Mouse (Mus musculus) kidney, adult 18-20 months (tissue): ENCODE data around the gene Bdh2.

Experiments
- DNase-seq: peaks from one replicate; pipeline ENCODE4 v3.0.0; 2021

Bdh2 gene

DNA sequence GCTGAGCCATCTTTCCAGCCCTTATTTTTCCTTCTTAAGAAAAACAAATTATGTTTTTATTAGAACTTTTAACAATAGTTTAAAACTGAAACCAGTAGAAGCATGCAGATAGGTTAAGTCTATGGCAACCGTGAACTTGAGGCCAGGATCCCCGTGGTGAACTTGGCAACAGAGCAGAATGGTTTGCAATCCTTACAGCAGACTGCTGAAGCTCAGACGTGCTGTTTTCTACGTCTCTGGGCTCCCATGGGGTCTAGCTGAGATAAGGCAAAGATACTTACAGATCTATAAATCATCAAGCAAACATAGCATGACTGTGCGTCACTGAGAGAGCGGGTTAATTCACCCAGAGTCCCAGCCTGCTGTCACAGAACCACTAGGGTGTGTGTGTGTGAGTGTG lies 19.1 kb downstream of the Bdh2 start:
- DNase-seq: no peak

DNA sequence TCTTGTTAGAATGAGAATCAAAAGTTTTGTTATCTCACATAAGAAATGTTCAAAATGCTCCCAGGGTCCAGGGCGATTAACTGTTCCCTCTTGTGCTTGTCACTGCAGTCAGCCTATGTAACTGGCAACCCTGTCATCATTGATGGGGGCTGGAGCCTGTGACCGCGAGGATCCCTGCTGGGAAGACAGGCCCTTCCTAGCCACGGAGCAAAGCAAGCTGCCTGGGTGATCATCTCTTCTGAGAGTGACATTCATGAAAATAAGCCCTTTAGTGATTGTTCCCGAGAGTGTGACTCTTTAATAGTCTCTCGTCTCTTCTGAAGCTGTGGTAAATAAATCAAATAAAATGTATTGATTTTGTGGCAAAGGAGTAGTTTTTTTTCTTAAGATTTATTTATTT lies 23.0 kb downstream of the Bdh2 start:
- no peak for DNase-seq

DNA sequence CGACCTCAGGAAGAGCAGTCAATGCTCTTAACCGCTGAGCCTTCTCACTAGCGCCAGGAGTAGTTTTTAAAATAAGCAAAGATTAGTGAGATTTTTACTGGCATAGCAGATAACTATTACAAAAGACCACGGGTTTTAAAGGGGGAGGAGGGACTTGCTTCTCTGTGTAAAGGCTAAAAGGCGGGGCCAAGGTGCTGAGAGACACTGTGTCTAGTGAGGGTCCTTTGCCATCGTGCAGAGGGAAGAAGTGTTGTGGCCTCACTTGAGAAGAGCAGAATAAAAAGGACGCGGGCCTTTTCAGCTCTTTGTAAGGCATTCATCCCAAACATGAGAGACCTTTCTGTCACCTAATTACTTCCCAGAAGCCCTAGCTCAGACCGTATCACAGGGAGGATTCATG lies 23.5 kb downstream of the Bdh2 start:
- DNase-seq: no peak

GRCm38 (mm10) chr3:135307411-135308259 lies 26.6 kb downstream of the Bdh2 start, which contains the start of gene Slc9b2:
Slc9b2 (plus strand) TSS chr3:135307700.
- no peak for DNase-seq

DNA sequence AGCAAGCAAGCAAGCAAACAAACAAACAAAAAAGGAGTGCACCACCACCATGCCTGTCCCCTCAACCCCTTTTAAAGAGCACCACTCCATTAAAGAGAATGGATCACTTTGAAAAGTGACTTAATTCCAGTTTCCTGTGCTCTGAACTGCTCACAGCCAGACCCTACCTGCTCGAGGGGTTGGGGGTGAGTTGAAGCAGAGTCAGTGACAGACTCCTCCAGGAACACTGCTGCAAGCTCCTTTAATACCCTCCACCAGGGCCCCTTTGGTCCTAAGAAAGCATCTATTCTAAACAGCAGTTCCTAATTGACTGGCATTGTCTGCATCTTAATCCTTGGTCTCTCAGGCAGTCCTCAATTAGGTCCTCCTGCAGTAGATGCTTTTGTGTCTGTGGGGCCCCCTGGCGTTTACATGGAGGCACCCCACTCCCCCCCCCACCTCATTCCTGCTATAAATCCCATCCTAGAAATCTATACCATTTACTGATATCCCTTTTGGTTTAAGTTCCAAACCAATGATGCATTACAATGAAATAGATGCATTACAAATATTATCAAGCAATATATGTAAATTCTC lies 32.0 kb downstream of the Bdh2 start:
- DNase-seq: no peak

GRCm38 (mm10) chr3:135313727-135314126 lies 32.7 kb downstream of the Bdh2 start:
- no peak for DNase-seq

DNA sequence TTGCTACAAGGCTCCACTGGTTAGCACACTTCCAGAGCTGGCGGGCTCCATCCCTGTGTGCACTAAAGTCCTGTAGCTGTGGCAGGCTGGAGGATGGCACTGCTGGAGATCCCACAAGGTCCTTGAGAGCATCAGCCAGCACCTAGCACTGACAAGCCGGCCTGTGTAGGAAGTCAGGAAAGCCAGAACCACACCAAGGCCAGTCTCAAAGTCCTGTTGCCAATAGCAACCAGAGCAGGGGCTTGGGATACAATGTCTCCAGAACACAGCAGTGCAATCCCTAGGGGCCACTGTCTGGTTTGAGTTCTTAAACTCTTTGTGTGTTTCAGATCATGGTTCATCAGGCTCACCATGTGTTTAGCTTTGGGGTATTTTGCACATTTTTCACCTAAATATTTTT lies 33.8 kb downstream of the Bdh2 start:
- no peak for DNase-seq

- DNase-seq: no peak
Observed at GRCm38 (mm10) chr3:135315720-135316425, 34.9 kb downstream of the Bdh2 start.

DNA sequence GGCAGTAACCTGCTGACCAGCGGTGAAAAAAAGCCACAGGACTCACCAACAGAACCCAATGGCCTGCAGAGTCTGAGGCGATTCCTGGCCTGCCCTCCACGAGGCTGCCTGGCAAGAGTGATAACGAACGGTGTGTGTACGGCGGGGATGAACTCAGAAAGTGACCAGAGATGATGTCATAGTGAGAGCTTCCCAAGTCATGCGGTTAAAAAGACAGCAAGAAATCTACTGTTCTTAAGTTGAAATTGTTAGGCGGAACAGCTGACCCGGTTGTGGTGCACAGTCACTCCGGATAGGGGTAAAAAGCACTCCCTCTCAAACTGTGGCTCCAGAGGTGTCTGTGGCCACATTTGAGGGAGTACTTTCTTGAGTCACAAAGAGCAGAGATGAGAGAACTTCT lies 37.3 kb downstream of the Bdh2 start:
- DNase-seq: no peak

DNA sequence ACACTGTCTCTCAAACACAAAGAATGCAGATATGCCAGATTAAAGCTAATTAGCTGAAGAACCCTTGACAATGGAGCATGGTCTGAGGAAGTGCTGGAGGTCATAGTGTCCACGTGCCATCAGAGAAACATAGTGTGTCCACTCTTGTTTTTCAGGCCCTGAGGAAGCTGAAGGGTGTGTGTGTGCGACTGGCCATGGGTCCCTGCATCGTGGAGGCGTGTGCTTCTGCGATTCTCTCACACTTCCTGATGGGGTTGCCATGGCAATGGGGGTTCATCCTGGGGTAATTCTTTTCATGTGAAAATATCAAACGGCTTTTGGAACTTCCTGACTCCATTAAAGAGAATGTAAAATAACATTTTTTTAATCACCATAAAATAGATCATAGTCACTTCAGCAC lies 43.3 kb downstream of the Bdh2 start:
- DNase-seq: no peak

GRCm38 (mm10) chr3:135327176-135327575 lies 46.2 kb downstream of the Bdh2 start:
- no peak for DNase-seq

GRCm38 (mm10) chr3:135327601-135328000 lies 46.6 kb downstream of the Bdh2 start:
- no peak for DNase-seq

GRCm38 (mm10) chr3:135328560-135328959 lies 47.5 kb downstream of the Bdh2 start:
- DNase-seq: peak; percentile 75

DNA sequence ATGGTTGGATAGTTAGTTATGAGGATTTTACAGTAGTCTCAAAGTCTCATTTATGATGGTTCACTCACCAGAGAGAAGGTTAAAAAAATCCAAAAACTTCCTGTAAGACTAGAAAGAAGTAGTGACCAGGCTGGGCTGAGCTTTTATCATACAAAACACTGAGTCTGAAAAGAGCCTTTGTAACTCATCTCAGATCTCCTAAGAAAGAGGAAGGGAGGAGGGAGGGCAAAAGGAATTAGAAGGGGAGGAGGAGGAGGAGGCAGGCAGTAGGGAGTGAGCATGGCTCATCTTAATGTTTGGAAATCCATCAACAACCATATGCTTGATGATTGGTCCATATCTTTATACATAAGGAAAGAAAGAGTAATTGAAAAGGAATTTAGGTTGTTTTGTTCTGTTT lies 51.7 kb downstream of the Bdh2 start:
- DNase-seq: no peak

DNA sequence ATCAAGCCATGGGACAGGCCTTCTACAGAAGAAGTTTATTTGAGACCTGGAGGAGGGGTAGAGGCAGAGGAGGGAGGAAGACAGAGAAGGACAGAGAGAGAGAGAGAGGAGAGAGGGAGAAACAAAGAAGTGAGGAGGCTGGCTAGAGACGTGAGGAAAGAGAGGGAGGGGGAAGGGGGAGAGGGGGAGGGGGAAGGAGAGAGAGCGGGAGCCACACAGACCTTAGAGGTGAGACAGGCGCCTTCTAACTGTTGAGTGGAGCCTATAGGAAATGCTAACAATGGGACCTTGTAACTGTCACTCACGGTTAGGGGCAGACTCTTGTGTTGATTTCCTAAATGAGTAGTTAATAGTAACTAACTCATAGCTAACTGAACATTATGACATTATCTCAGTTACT lies 52.7 kb downstream of the Bdh2 start:
- no peak for DNase-seq

DNA sequence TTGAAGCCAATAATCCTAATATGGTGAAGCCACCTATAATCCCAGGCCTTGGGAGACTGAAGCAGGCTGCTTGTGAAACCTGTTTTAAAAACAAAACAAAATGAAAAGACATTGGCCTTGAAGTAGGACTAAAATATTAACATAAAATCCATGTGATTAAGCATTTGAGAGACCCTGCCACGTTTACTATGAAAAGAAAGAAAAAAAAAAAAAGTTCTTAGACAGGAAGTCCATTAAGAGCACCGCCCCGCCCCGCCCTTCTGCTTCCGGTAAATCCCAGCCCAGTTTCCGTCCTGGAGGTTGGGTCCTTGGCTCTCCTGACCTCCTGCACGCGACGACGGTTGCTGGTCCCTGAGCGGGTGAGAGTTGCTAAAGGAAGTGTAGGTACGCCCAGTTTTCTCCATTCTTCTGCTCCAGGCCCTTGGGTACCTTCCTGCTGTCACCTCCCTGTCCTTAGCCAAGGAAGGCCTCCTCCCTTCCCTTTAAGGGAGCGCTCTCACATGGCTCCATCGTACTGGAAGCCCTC lies 66.8 kb downstream of the Bdh2 start, which contains the start of gene Slc9b1:
Gene Slc9b1, plus strand, starts transcription at position 291 of the 526 bp plus-strand sequence.
- no peak for DNase-seq

GRCm38 (mm10) chr3:135349022-135349421 lies 68.0 kb downstream of the Bdh2 start:
- no peak for DNase-seq

- DNase-seq: no peak
Observed at GRCm38 (mm10) chr3:135351857-135352256, 70.8 kb downstream of the Bdh2 start.
